Mouse (Mus musculus) NIH3T3 (cell line): ENCODE data around the gene Tdrd6.
A peak's percentile ranks its signal among the peaks of the same experiment; 100 is the strongest.

Experiments used
- DNase-seq: peaks from one replicate; pipeline ENCODE4 v3.0.0-alpha.2; 2012; ENCODE audit warnings: low read depth

Tdrd6 gene

DNA sequence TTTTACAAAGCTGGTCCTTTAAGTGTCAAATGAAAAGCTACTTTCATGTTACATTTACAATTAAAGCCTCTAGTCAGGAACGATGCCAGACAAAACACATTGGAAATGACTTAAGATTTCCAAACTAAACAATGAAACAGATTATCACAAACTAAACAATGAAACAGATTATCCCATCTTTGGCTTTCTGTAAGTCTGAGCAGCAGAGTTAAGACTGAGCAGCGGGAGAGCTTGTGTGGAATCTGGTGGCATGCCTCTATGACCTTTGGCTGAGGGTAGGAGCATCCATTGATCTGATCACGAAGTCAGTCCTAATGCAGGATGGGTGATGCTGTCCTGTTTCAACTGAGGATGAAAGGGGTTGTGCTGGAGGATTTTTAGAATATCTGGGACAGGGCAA is 17.9 kb downstream of the Tdrd6 start:
- DNase-seq, result no peak

- DNase-seq, result peak; percentile 90
Measured at GRCm38 (mm10) chr17:43611586-43611985, 18.5 kb downstream of the Tdrd6 start.

- DNase-seq, result peak; percentile 82
Measured at GRCm38 (mm10) chr17:43606704-43607103, 23.4 kb downstream of the Tdrd6 start.

GRCm38 (mm10) chr17:43598706-43599105 is 31.4 kb downstream of the Tdrd6 start:
- no peak for DNase-seq

DNA sequence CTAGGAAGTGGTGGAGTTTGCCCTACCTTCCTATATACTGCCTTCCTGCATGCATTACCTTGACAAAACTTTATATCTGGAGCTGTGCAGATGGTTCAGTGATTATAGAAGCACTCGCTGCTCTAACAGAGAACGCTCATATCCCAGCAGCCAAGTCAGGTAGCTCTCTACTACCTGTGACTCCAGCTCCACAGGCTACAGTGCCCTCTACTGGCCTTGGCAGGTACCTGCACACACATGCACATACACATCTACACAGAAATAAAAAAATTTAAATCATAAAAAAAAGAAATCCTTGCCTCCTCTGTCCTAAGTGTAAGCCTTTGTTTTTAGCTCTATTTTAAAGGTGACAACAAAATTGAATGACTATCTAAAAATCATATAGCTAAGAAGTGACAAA is 32.4 kb downstream of the Tdrd6 start:
- DNase-seq, result no peak

DNA sequence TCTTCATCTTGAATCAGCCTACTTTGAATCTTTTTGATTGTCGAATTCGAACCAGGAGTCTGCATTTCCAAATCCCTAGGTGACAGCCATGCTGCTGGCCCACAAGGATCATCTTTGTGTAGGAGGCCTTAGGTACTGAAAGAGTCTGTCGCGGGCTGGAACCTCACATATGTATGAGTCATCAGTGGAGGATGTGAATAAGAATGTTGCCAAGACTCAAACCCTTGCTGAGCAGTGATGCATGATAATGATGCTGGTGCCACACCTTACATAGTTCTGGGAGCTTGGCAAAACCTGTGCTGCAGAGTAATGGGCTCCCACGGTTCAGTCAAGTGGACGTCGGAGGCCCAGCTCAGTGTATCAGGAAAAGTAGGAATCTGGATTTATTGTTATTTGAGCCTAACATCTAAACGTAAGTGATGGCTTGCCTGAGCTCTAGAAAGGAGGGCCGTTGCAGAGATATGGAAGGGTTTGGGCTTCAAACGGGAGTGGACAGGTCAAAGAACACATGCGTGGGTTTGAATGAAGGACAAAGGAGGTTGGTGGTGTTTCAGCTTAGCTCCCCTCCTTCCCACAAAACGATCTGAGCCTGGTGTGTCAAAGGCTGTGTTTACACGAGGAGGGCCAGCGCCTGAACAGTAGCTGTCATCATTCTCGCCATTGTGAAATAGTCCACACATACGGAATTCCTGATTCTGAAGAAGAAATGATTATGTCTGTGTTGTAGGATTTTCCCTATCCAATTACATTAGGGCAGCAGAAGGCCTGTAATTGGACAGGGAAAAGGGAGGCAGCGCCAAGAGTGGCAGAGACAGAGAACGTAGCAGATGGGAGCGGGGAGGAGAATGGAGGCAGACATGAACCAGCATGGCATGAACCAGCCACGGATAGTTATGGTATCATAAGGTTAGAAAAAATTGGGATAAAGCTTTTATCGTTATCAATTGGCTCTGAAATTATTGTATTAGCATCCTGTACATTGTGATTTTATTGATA is 37.5 kb downstream of the Tdrd6 start:
- DNase-seq, result peak; percentile 47

GRCm38 (mm10) chr17:43590531-43590930 is 39.6 kb downstream of the Tdrd6 start:
- DNase-seq, result no peak

- DNase-seq, result no peak
Measured at GRCm38 (mm10) chr17:43589750-43590149, 40.3 kb downstream of the Tdrd6 start.

DNA sequence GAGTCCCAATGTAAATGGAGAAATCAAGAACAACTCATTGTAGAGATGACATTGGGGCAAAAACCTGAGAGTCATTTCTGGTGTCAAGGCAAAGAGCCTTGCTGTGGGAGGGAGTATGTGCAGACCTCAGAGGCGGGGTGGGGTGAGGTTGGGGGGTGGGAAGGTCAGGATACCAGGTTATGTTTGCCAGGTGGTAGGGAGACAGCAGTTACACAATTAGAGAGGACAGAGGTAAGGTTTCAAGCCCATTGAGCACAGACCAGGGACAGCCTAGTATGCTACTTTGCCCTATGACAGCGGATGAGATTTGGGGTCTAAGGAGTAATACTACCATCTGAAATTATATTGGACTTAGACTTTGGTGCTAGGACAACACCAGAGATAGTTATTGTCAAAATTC is 42.8 kb downstream of the Tdrd6 start:
- no peak for DNase-seq

GRCm38 (mm10) chr17:43584771-43585170 is 45.3 kb downstream of the Tdrd6 start:
- no peak for DNase-seq

GRCm38 (mm10) chr17:43581012-43581467 is 49.1 kb downstream of the Tdrd6 start:
- DNase-seq, result no peak

DNA sequence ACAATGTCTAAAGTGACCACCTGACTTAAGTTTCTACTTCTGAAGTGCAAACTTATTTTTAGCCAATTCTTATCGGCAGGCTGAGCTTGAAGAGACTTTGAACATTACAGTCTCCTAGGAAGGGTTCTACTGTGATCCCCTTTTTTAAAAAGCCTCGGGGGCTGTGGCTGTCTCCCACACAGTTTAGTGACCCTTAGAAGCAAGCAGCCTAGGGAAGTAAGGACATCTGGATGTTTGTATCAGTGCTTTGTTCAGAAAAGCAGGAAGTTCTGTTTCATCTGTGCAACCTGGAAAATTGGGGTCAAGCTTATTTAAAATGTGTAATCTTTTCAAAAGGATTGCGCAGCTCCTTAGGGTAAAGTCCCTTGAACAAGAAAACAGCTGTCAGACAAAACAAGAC is 49.6 kb downstream of the Tdrd6 start:
- no peak for DNase-seq

DNA sequence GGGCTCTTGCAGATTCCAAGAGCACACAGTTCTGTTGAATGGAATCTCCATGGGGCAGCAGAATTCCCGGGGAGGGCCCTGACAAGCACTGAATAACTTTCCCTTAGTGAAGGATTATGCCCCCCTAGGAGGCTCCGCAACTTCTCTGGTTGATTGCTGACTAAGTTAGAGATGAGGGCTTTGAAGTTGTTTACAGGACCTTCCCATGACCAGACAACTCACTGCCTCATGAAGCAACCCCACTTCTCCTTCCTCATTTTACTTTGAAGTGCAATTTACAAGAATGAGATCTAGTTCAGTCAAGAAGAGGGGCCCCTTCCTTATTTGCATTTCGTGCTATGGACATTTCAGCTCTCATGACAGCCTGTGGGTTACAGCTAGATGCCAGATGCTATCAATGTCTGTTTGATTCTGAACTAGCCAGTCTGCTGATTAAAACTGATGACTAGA is 56.5 kb downstream of the Tdrd6 start:
- DNase-seq, result no peak

DNA sequence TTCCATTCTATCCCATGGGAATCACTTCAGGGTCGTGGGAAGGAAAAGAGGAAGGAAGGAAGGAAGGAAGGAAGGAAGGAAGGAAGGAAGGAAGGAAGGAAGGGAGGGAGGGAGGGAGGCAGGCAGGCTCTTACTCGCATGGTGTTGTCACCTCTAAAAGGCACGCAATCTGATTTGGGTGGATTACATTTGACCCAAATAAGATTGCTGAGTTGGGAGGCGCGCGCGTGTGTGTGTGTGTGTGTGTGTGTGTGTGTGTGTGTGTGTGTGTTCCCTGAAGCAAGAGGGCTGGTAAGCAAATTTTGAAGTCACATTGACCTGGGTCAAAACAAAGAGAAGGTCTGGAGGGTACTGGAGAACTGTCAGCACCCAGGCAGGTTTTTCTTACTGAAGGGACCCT is 60.8 kb downstream of the Tdrd6 start:
- no peak for DNase-seq

- peak; percentile 48 for DNase-seq
Measured at GRCm38 (mm10) chr17:43567992-43568888, 61.9 kb downstream of the Tdrd6 start, which contains the start of gene Pla2g7. Gene Pla2g7, plus strand, starts transcription at chr17:43568098.

- DNase-seq, result peak; percentile 49
Measured at GRCm38 (mm10) chr17:43567593-43567991, 62.5 kb downstream of the Tdrd6 start.
